Mouse (Mus musculus) testis, adult 2 months (tissue): ENCODE data around the gene Parp16.

Source experiments
- CTCF ChIP-seq: fragments of 200-500 bp; IDR thresholded peaks from 2 replicates; pipeline ENCODE4 v1.5.1; 2012; ENCODE audit warnings: low read depth, mild to moderate bottlenecking, inconsistent platforms, low read length, moderate library complexity; ENCODE audit not compliant: control insufficient read depth, insufficient read depth, insufficient replicate concordance
- POLR2A ChIP-seq: fragments of 200-500 bp; IDR thresholded peaks from 2 replicates; pipeline ENCODE4 v1.6.1; 2012; ENCODE audit warnings: low read depth, mild to moderate bottlenecking, inconsistent platforms, low read length, moderate library complexity; ENCODE audit not compliant: control insufficient read depth

DNA sequence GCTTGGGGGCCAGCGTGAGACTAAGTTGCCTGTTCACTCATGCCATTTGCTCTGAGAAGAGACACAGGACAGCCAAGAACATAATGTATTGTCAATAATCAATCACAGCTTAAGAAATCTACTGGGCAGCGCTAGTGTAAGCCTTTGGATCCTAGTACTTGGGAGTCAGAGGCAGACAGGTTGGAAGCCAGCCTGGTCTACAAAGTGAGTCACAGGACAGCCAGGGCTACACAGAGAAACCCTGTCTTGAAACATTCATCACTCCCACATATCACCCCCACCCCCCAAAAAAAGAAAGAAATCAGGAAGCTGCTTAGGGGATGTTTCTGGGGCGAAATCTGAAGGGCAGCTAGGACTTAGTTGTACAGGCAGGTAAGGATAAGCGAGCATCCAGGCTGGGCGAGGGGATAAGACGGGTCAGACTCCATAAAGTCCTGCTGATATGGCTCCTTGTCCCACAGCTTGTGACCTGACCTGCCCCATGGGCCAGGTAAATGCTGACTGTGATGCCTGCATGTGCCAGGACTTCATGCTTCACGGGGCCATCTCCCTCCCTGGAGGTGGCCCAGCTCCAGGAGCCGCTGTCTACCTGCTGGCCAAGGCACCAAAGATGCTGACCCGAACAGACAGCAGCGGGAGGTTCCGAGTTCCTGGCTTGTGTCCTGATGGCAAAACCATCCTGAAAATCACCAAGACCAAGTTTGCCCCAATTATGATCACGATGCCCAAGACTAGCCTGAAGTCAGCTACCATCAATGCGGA lies 78.1 kb downstream of the Parp16 start:
- TF ChIP-seq CTCF (no peak), POLR2A (no peak)
